Mouse (Mus musculus): Measurements from ENCODE around the gene Iqsec2.

- no peak for TF ChIP-seq EP300 (IDR thresholded peaks at IDR 0.05; ENCODE audit: low read depth)
- TF ChIP-seq CTCF (IDR thresholded peaks at IDR 0.05; ENCODE audit: low read depth): peak; percentile 59
These were observed 7.6 kb downstream of the Iqsec2 start for GRCm38 (mm10) chrX:152151709-152152108.
